Mouse (Mus musculus): ENCODE results near the gene Tbc1d4. TPM values are rescaled to one million over a fixed set of nuclear protein-coding genes. Genes with fewer than 3 reads are reported as not detected.
A peak's percentile ranks its signal among the peaks of the same experiment; 100 is the strongest.

Tbc1d4 gene
- polyA plus RNA-seq, 1 experiment from 2014 or later, result 5.9 TPM

GRCm38 (mm10) chr14:101477827-101478220 lies 131.2 kb downstream of the Tbc1d4 start:
- ATAC-seq (ENCODE audit: low FRiP score) (no peak), DNase-seq (ENCODE audit: low spot score) (no peak)
- H3K4me1 ChIP-seq (replicated peaks; ENCODE audit: control insufficient read depth, insufficient read depth, low read length), result no peaks in the 10 kb centered on the region
- H3K27ac ChIP-seq, result no peak overlapping the region
- H3K36me3 ChIP-seq (replicated peaks; ENCODE audit: control insufficient read depth, insufficient read depth), result no peaks in the 10 kb centered on the region
- no peak overlapping the region for H3K9ac ChIP-seq
- no peaks in the 10 kb centered on the region for H3K27me3 ChIP-seq (ENCODE audit: control insufficient read depth, insufficient read depth, low read length)
- 87% methylated on average over 5 of the region's 5 CpGs for WGBS
- no peak overlapping the region for H3K4me2 ChIP-seq (replicated peaks)
- H3K9me3 ChIP-seq (ENCODE audit: control insufficient read depth, low read length), result no peaks in the 10 kb centered on the region; the same call in 1 of the 2 replicates
- H3K4me3 ChIP-seq (replicated peaks; ENCODE audit: low read length), result no peak overlapping the region

DNA sequence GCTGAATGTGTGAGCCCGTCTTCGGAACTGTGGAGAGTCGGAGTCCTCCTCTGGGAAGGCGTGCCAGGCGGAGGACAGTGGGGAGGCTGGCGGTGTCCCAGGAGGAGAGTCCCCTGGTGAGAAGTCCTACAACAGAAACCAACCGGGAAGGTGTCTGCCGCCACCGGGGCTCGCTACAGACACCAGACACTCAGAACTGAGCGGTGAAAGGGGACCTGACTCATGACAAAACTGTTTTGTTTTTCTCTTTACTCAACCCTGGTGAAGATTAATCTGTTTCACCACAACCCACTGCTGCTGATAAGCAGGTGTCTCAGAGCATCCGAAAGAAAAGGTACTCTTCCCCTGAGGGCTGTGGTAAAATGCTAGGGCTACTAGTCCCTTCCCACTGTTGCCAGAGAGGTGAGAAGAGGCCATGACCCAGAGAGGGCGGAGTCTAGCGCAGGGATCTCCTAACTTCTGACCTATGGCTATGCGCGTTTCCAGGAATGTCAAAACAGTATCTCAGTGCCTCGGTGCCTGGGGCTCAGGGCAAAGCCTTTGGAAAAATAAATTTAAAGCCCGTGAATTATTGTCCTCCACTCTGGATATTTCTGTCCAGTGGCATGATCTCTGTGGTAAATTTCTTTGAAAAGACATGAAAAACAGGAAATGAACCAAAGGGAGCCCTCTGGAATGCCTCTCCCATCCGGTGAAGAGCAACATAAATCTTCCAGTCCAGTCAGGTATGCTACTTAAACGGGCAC lies 131.7 kb downstream of the Tbc1d4 start:
- H3K4me3 ChIP-seq (replicated peaks; ENCODE audit: low read length), result no peak overlapping the region
- no peaks in the 10 kb centered on the region for H3K36me3 ChIP-seq (replicated peaks; ENCODE audit: control insufficient read depth, insufficient read depth)
- H3K4me1 ChIP-seq (replicated peaks; ENCODE audit: control insufficient read depth, insufficient read depth, low read length), result no peaks in the 10 kb centered on the region
- no peak overlapping the region for H3K9ac ChIP-seq
- H3K27me3 ChIP-seq (ENCODE audit: control insufficient read depth, insufficient read depth, low read length), result no peaks in the 10 kb centered on the region
- DNase-seq (ENCODE audit: low spot score) (no peak), ATAC-seq (ENCODE audit: low FRiP score) (no peak)
- no peaks in the 10 kb centered on the region; the same call in 1 of the 2 replicates for H3K9me3 ChIP-seq (ENCODE audit: control insufficient read depth, low read length)
- 77% methylated on average over 20 of the region's 20 CpGs for WGBS
- H3K4me2 ChIP-seq (replicated peaks), result no peak overlapping the region
- H3K27ac ChIP-seq, result no peak overlapping the region

GRCm38 (mm10) chr14:101469475-101470093 lies 139.4 kb downstream of the Tbc1d4 start:
- H3K4me2 ChIP-seq (replicated peaks), result no peak overlapping the region
- no peaks in the 10 kb centered on the region for H3K27me3 ChIP-seq (ENCODE audit: control insufficient read depth, insufficient read depth, low read length)
- no peaks in the 10 kb centered on the region for H3K4me1 ChIP-seq (replicated peaks; ENCODE audit: control insufficient read depth, insufficient read depth, low read length)
- no peak overlapping the region for H3K27ac ChIP-seq
- 95% methylated on average over 5 of the region's 5 CpGs for WGBS
- no peak for ATAC-seq (ENCODE audit: low FRiP score)
- H3K9ac ChIP-seq, result no peak overlapping the region
- H3K9me3 ChIP-seq (ENCODE audit: control insufficient read depth, low read length), result no peaks in the 10 kb centered on the region; the same call in 1 of the 2 replicates
- DNase-seq (ENCODE audit: low spot score), result no peak
- H3K4me3 ChIP-seq (replicated peaks; ENCODE audit: low read length), result no peak overlapping the region
- no peaks in the 10 kb centered on the region for H3K36me3 ChIP-seq (replicated peaks; ENCODE audit: control insufficient read depth, insufficient read depth)

DNA sequence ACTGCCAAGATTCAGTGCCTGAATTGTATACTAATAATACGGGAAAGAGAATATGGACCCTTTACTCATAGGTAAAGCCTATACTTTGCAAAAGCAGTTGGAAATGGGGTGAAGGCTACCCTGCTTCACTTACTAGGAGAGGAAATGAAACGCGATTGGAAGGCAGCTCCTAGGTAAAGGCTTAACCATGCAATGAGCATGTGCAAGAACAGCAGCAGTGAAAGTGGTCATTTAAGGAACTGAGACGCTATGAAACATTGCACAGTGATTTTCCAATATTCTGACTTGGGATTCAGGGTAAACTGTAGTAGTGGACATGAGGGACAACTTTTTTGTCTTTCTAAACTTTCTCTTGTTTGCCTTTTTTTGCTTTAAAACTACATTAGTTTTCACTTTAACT lies 140.8 kb downstream of the Tbc1d4 start:
- Histone ChIP-seq H3K9ac (no peak overlapping the region), H3K4me2 (replicated peaks) (no peak overlapping the region), H3K36me3 (replicated peaks; ENCODE audit: control insufficient read depth, insufficient read depth) (no peaks in the 10 kb centered on the region), H3K27me3 (ENCODE audit: control insufficient read depth, insufficient read depth, low read length) (no peaks in the 10 kb centered on the region), H3K4me1 (replicated peaks; ENCODE audit: control insufficient read depth, insufficient read depth, low read length) (no peaks in the 10 kb centered on the region), H3K4me3 (replicated peaks; ENCODE audit: low read length) (no peak overlapping the region), H3K9me3 (ENCODE audit: control insufficient read depth, low read length) (no peaks in the 10 kb centered on the region), H3K27ac (no peak overlapping the region)
- 92% methylated on average over 4 of the region's 4 CpGs for WGBS
- DNase-seq (ENCODE audit: low spot score) (no peak), ATAC-seq (ENCODE audit: low FRiP score) (no peak)

DNA sequence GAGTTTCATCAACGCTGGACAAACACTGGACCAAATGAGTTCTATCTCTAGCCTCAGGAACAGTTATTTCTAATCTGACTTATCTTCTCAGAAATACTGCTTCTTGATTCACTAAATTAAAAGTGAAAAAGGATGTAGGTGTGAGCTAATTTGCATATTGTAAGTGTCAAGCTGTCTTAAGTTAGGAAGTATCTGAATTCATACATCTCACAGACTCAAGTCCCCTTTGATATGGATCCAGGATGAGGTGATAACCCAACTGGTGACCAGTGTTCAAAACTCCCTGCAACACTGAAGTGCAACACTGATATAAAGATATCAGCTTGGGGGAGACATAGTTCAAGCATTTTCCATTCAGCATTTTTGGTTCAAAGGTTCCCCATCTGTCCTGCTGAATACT lies 141.5 kb downstream of the Tbc1d4 start:
- WGBS, result 96% methylated on average over 1 of the region's 1 CpGs
- Histone ChIP-seq H3K9ac (no peak overlapping the region), H3K27ac (no peak overlapping the region), H3K4me3 (replicated peaks; ENCODE audit: low read length) (no peak overlapping the region), H3K9me3 (ENCODE audit: control insufficient read depth, low read length) (no peaks in the 10 kb centered on the region), H3K27me3 (ENCODE audit: control insufficient read depth, insufficient read depth, low read length) (no peaks in the 10 kb centered on the region), H3K4me2 (replicated peaks) (no peak overlapping the region), H3K36me3 (replicated peaks; ENCODE audit: control insufficient read depth, insufficient read depth) (no peaks in the 10 kb centered on the region), H3K4me1 (replicated peaks; ENCODE audit: control insufficient read depth, insufficient read depth, low read length) (no peaks in the 10 kb centered on the region)
- ATAC-seq (ENCODE audit: low FRiP score), result no peak
- no peak for DNase-seq (ENCODE audit: low spot score)

GRCm38 (mm10) chr14:101466521-101466920 lies 142.5 kb downstream of the Tbc1d4 start:
- WGBS, result 92% methylated on average over 11 of the region's 11 CpGs
- no peak overlapping the region for H3K9ac ChIP-seq
- H3K4me1 ChIP-seq (replicated peaks; ENCODE audit: control insufficient read depth, insufficient read depth, low read length), result no peaks in the 10 kb centered on the region
- no peak overlapping the region for H3K4me2 ChIP-seq (replicated peaks)
- ATAC-seq (ENCODE audit: low FRiP score), result no peak
- no peaks in the 10 kb centered on the region for H3K9me3 ChIP-seq (ENCODE audit: control insufficient read depth, low read length)
- H3K36me3 ChIP-seq (replicated peaks; ENCODE audit: control insufficient read depth, insufficient read depth), result no peaks in the 10 kb centered on the region
- H3K27me3 ChIP-seq (ENCODE audit: control insufficient read depth, insufficient read depth, low read length), result no peaks in the 10 kb centered on the region
- H3K27ac ChIP-seq, result no peak overlapping the region
- H3K4me3 ChIP-seq (replicated peaks; ENCODE audit: low read length), result no peak overlapping the region
- no peak for DNase-seq (ENCODE audit: low spot score)

GRCm38 (mm10) chr14:101465893-101466292 lies 143.1 kb downstream of the Tbc1d4 start:
- H3K27ac ChIP-seq, result no peak overlapping the region
- DNase-seq (ENCODE audit: low spot score), result no peak
- H3K4me1 ChIP-seq (replicated peaks; ENCODE audit: control insufficient read depth, insufficient read depth, low read length), result no peaks in the 10 kb centered on the region
- H3K9me3 ChIP-seq (ENCODE audit: control insufficient read depth, low read length), result no peaks in the 10 kb centered on the region
- H3K9ac ChIP-seq, result no peak overlapping the region
- no peak for ATAC-seq (ENCODE audit: low FRiP score)
- WGBS, result 90% methylated on average over 3 of the region's 3 CpGs
- no peaks in the 10 kb centered on the region for H3K36me3 ChIP-seq (replicated peaks; ENCODE audit: control insufficient read depth, insufficient read depth)
- no peak overlapping the region for H3K4me2 ChIP-seq (replicated peaks)
- H3K4me3 ChIP-seq (replicated peaks; ENCODE audit: low read length), result no peak overlapping the region
- no peaks in the 10 kb centered on the region for H3K27me3 ChIP-seq (ENCODE audit: control insufficient read depth, insufficient read depth, low read length)

DNA sequence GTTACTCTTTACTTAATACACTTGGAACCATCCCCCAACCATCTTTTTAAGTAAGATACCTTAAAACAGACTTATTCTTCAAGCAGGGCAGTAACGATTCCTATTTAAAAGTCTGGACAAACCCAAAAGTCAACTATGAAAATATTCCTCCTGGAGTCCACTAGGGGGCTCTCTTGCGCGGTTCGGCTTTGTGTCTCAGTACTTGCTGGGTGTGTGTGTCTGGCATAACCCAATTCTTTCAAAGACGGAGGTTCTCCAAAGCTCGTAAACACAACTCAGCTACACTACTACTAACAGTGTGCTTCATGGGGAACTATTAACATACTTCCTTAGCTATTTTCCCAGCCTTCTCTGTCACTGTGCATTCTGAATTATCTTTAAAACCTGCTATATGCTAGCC lies 148.2 kb downstream of the Tbc1d4 start:
- 27% methylated on average over 6 of the region's 6 CpGs for WGBS
- H3K4me2 ChIP-seq (replicated peaks), result no peak overlapping the region
- no peaks in the 10 kb centered on the region for H3K27me3 ChIP-seq (ENCODE audit: control insufficient read depth, insufficient read depth, low read length)
- no peaks in the 10 kb centered on the region for H3K36me3 ChIP-seq (replicated peaks; ENCODE audit: control insufficient read depth, insufficient read depth)
- no peaks in the 10 kb centered on the region for H3K9me3 ChIP-seq (ENCODE audit: control insufficient read depth, low read length)
- ATAC-seq (ENCODE audit: low FRiP score), result no peak
- no peak overlapping the region for H3K27ac ChIP-seq
- H3K4me3 ChIP-seq (replicated peaks; ENCODE audit: low read length), result no peak overlapping the region
- DNase-seq (ENCODE audit: low spot score), result peak; percentile 63
- no peaks in the 10 kb centered on the region for H3K4me1 ChIP-seq (replicated peaks; ENCODE audit: control insufficient read depth, insufficient read depth, low read length)
- no peak overlapping the region for H3K9ac ChIP-seq

- no peaks in the 10 kb centered on the region for H3K4me1 ChIP-seq (replicated peaks; ENCODE audit: control insufficient read depth, insufficient read depth, low read length)
- ATAC-seq (ENCODE audit: low FRiP score) (no peak), DNase-seq (ENCODE audit: low spot score) (no peak)
- no peak overlapping the region for H3K4me3 ChIP-seq (replicated peaks; ENCODE audit: low read length)
- WGBS, result 80% methylated on average over 6 of the region's 6 CpGs
- H3K27me3 ChIP-seq (ENCODE audit: control insufficient read depth, insufficient read depth, low read length), result no peaks in the 10 kb centered on the region
- no peaks in the 10 kb centered on the region for H3K9me3 ChIP-seq (ENCODE audit: control insufficient read depth, low read length)
- no peak overlapping the region for H3K9ac ChIP-seq
- H3K4me2 ChIP-seq (replicated peaks), result no peak overlapping the region
- H3K27ac ChIP-seq, result no peak overlapping the region
- no peaks in the 10 kb centered on the region for H3K36me3 ChIP-seq (replicated peaks; ENCODE audit: control insufficient read depth, insufficient read depth)
Measured at GRCm38 (mm10) chr14:101452915-101453314, 156.1 kb downstream of the Tbc1d4 start.

All from hindbrain, embryonic 14.5 days (tissue).